Mouse (Mus musculus): ENCODE data around the gene AY358078. TPM values are rescaled to one million over a fixed set of nuclear protein-coding genes. Genes with fewer than 3 reads are reported as not detected.

The AY358078 gene
- polyA plus RNA-seq (2012; fragmentation: generic; extraction: Trizol), result not detected

DNA sequence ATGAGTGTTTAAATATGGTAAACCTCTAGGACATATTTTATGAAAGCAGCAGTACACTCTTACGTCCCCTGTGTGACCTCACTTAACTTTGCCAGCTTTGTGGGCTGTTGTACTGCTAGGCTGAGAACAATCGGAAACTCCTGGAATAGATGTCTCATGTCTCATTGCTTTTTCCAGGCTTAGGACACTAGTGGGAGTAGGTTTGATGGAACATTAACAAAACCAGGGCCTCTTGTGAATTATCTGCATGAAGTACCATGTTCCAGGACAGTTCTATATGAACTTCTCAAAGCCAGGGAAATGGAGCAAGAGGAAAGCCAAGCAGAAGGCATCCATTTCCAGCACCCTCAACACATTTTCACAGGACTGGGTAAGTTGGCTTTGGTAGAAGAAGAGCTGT, at the start of gene AY358078:
Gene AY358078 (plus strand): TSS at position 301 of the 400 bp plus-strand sequence.

DNA sequence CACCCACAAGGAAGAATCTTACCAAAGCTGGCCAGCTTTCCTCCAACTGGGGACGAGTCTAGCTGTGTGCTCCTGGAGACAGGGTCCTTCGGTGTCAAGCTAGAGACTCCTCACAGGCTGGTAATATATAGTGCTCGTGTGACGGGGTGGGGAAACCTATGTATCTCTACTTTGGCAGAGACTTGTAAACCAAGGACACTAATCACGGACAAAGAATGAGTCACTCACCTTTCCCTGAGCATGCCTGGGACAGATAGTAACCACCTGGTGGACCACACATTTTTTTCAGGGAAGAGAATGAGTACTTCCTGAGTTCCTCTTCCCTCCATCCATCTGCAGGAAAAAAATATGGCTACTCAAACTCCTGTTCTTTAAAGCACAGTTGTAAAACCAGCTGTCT, 26.4 kb upstream of the AY358078 start, which contains the start of gene Ang4:
Gene Ang4 (minus strand): TSS at position 101 of the 400 bp plus-strand sequence.

DNA sequence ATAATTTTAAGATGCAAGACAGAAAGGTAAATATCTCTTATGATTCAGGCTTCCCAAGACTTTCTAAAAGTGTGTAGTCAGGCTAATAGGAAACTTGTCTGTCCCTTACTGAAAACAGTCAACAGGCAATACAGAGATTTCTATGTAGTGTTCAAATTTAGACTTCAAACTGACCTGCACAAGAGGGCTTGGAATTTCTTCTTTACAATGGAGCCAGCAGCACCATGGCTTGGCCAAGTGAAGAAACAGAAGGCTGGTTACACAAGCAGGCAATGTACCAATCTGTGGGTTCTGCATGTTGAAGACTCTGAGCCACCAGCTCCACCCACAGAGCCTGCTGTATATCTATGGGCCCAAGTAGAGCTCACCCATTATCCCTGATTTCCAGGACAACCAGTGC, 53.6 kb downstream of the AY358078 start, which contains the start of gene Ear6:
Gene Ear6 (plus strand): TSS at position 301 of the 400 bp plus-strand sequence.

Other genes with a start within 250 kb of the AY358078 start
- not detected for gene Gm5622, start 247.3 kb upstream of the AY358078 start, polyA plus RNA-seq (2012; fragmentation: generic; extraction: Trizol)
- gene Gm17175, start 226.0 kb upstream of the AY358078 start, polyA plus RNA-seq (2012; fragmentation: generic; extraction: Trizol), result not detected
- gene Gm17174, start 207.9 kb upstream of the AY358078 start, polyA plus RNA-seq (2012; fragmentation: generic; extraction: Trizol), result not detected
- gene Gm17078, start 188.7 kb upstream of the AY358078 start, polyA plus RNA-seq (2012; fragmentation: generic; extraction: Trizol), result not detected
- gene Gm4181, start 164.4 kb upstream of the AY358078 start, polyA plus RNA-seq (2012; fragmentation: generic; extraction: Trizol), result not detected
- gene Gm17079, start 104.6 kb upstream of the AY358078 start, polyA plus RNA-seq (2012; fragmentation: generic; extraction: Trizol), result not detected
- not detected for gene Gm5800, start 82.9 kb upstream of the AY358078 start, polyA plus RNA-seq (2012; fragmentation: generic; extraction: Trizol)
- gene Ang4, start 26.5 kb upstream of the AY358078 start, polyA plus RNA-seq (2012; fragmentation: generic; extraction: Trizol), result not detected
- gene Ear6, start 53.7 kb downstream of the AY358078 start, polyA plus RNA-seq (2012; fragmentation: generic; extraction: Trizol), result not detected
- 10 to 100 TPM in 1 of 2 experiments, 1 to 10 TPM in 1; 8.6 to 20.3 TPM for gene Mettl17, start 84.8 kb downstream of the AY358078 start, polyA plus RNA-seq (2012; fragmentation: generic; extraction: Trizol)
- under 1 TPM; 0.01 to 0.24 TPM for gene Slc39a2, start 92.8 kb downstream of the AY358078 start, polyA plus RNA-seq (2012; fragmentation: generic; extraction: Trizol)
- under 1 TPM; 0.02 to 0.06 TPM for gene Ndrg2, start 114.1 kb downstream of the AY358078 start, polyA plus RNA-seq (2012; fragmentation: generic; extraction: Trizol)
- not detected for gene Tppp2, start 118.4 kb downstream of the AY358078 start, polyA plus RNA-seq (2012; fragmentation: generic; extraction: Trizol)
- under 1 TPM in 1 of 2 experiments, not detected in 1; 0.04 TPM for gene Rnase13, start 122.7 kb downstream of the AY358078 start, polyA plus RNA-seq (2012; fragmentation: generic; extraction: Trizol)
- 10 to 100 TPM; 42.3 to 91.9 TPM for gene Arhgef40, start 184.7 kb downstream of the AY358078 start, polyA plus RNA-seq (2012; fragmentation: generic; extraction: Trizol)
- under 1 TPM; 0.16 to 0.35 TPM for gene Tmem253, start 215.6 kb downstream of the AY358078 start, polyA plus RNA-seq (2012; fragmentation: generic; extraction: Trizol)
- gene Zfp219, start 220.7 kb downstream of the AY358078 start, polyA plus RNA-seq (2012; fragmentation: generic; extraction: Trizol), result 10 to 100 TPM; 13.0 to 22.2 TPM
- not detected for gene Olfr221, start 242.4 kb downstream of the AY358078 start, polyA plus RNA-seq (2012; fragmentation: generic; extraction: Trizol)

All from C3H10T1/2 (cell line).